Mouse (Mus musculus): ENCODE measurements around the gene Lgals1. TPM values are rescaled to one million over a fixed set of nuclear protein-coding genes. Genes with fewer than 3 reads are reported as not detected.

The Lgals1 gene
- total RNA-seq, 2 experiments from 2014 or later, result 26.4 to 26.8 TPM

Small RNA genes within 50 kb of the gene (microRNA-seq; reads per million reads assigned to microRNA genes)
- 1.7 reads per million in 2 experiments for gene Mir6955

Other genes starting within 250 kb of the Lgals1 start
- 100 to 1,000 TPM; 165 to 168 TPM for gene Elfn2, start 208.0 kb upstream of the Lgals1 start, total RNA-seq (2021)
- gene Mfng, start 153.2 kb upstream of the Lgals1 start, total RNA-seq (2021), result 1 to 10 TPM; 3.8 to 4.2 TPM
- gene Card10, start 123.7 kb upstream of the Lgals1 start, total RNA-seq (2021), result 1 to 10 TPM; 4.8 to 4.9 TPM
- 10 to 100 TPM; 15.3 to 16.3 TPM for gene Cdc42ep1, start 84.1 kb upstream of the Lgals1 start, total RNA-seq (2021)
- gene Lgals2, start 71.2 kb upstream of the Lgals1 start, total RNA-seq (2021), result not detected
- gene Gga1, start 49.5 kb upstream of the Lgals1 start, total RNA-seq (2021), result 10 to 100 TPM; 64.6 to 67.2 TPM
- under 1 TPM in 1 of 2 experiments, not detected in 1; 0.52 TPM for gene Gm49510, start 27.1 kb upstream of the Lgals1 start, total RNA-seq (2021)
- 10 to 100 TPM; 33.8 to 39.9 TPM for gene Sh3bp1, start 27.0 kb upstream of the Lgals1 start, total RNA-seq (2021)
- gene Pdxp, start 12.8 kb upstream of the Lgals1 start, total RNA-seq (2021), result 100 to 1,000 TPM; 178 to 191 TPM
- gene Nol12, start 8.2 kb downstream of the Lgals1 start, total RNA-seq (2021), result 10 to 100 TPM; 37.3 to 44.0 TPM
- 10 to 100 TPM; 11.0 to 11.3 TPM for gene Triobp, start 21.0 kb downstream of the Lgals1 start, total RNA-seq (2021)
- 10 to 100 TPM; 79.6 to 93.8 TPM for gene H1f0, start 101.7 kb downstream of the Lgals1 start, total RNA-seq (2021)
- gene Galr3, start 115.2 kb downstream of the Lgals1 start, total RNA-seq (2021), result under 1 TPM; 0.82 to 0.98 TPM
- gene Ankrd54, start 136.2 kb downstream of the Lgals1 start, total RNA-seq (2021), result 10 to 100 TPM; 17.8 to 24.9 TPM
- 10 to 100 TPM; 66.5 to 68.2 TPM for gene Eif3l, start 148.5 kb downstream of the Lgals1 start, total RNA-seq (2021)
- 10 to 100 TPM; 22.2 to 26.8 TPM for gene Micall1, start 182.2 kb downstream of the Lgals1 start, total RNA-seq (2021)
- gene Polr2f, start 214.3 kb downstream of the Lgals1 start, total RNA-seq (2021), result 100 to 1,000 TPM; 102 to 111 TPM
- gene 1700088E04Rik, start 214.5 kb downstream of the Lgals1 start, total RNA-seq (2021), result 10 to 100 TPM in 1 of 2 experiments, 1 to 10 TPM in 1; 7.3 to 10.8 TPM
- gene Sox10, start 238.5 kb downstream of the Lgals1 start, total RNA-seq (2021), result 10 to 100 TPM; 19.6 to 26.1 TPM

Measured in left cerebral cortex, adult 18-20 months (tissue).